Mouse (Mus musculus) limb, embryonic 13.5 days (tissue): ENCODE results near the gene Git1. TPM values are rescaled to one million over a fixed set of nuclear protein-coding genes. Genes with fewer than 3 reads are reported as not detected.

Source experiments
- ATAC-seq: fragments of 200-750 bp; cut with Nextera tagmentation; 2 replicates; pipeline ENCODE4 v1.8.0; 2017; ENCODE audit warnings: low read depth, moderate number of reproducible peaks, moderate TSS enrichment; ENCODE audit not compliant: low FRiP score
- H3K27ac ChIP-seq: fragments of 300-500 bp; sonication (generic); 2 replicates; pipeline ENCODE4 v1.5.1; 2015; ENCODE audit warnings: inconsistent platforms, mild to moderate bottlenecking, moderate library complexity
- H3K27me3 ChIP-seq: fragments of 300-500 bp; sonication (generic); 2 replicates; pipeline ENCODE4 v1.6.1; 2015; ENCODE audit warnings: mild to moderate bottlenecking, inconsistent platforms
- H3K36me3 ChIP-seq: fragments of 300-500 bp; sonication (generic); 2 replicates; pipeline ENCODE4 v1.6.1; 2015; ENCODE audit warnings: inconsistent platforms, mild to moderate bottlenecking, moderate library complexity
- H3K4me1 ChIP-seq: fragments of 300-500 bp; sonication (generic); 2 replicates; pipeline ENCODE4 v1.6.1; 2015; ENCODE audit warnings: inconsistent platforms
- H3K4me2 ChIP-seq: fragments of 300-500 bp; sonication (generic); replicated peaks from 2 replicates; pipeline ENCODE4 v1.6.1; 2015; ENCODE audit warnings: inconsistent platforms, mild to moderate bottlenecking, moderate library complexity
- H3K4me3 ChIP-seq: fragments of 300-500 bp; sonication (generic); 2 replicates; pipeline ENCODE4 v1.5.1; 2015; ENCODE audit warnings: moderate library complexity, mild to moderate bottlenecking, inconsistent platforms
- H3K9ac ChIP-seq: fragments of 300-500 bp; sonication (generic); 2 replicates; pipeline ENCODE4 v1.6.1; 2015; ENCODE audit warnings: mild to moderate bottlenecking, inconsistent platforms
- H3K9me3 ChIP-seq: fragments of 300-500 bp; sonication (generic); 2 replicates; pipeline ENCODE4 v1.6.1; 2016; ENCODE audit warnings: inconsistent platforms
- WGBS: fragments of 180-500 bp; shearing (Covaris S2); methylation state at CpG from one replicate; pipeline ENCODE4 v1.1.7; 2015; 5-methylcytosine and 5-hydroxymethylcytosine counted together
- polyA plus RNA-seq: library from polyadenylated mRNA; unstranded; fragments of >200 nt; fragmentation: Nextera tagmentation; extraction: Ambion mirVana; gene quantifications from 2 replicates; pipeline ENCODE4 v1.2.1, GENCODE M21; 2015

Gene Git1
- polyA plus RNA-seq, 1 experiment from 2014 or later, result 10.9 TPM

- Histone ChIP-seq H3K4me2 (no peak overlapping the region), H3K27me3 (peaks cover 87% of the 10 kb centered on the region), H3K4me3 (no peak overlapping the region), H3K9me3 (no peaks in the 10 kb centered on the region), H3K9ac (no peak overlapping the region), H3K27ac (no peak overlapping the region), H3K4me1 (peaks cover 18% of the 10 kb centered on the region), H3K36me3 (no peaks in the 10 kb centered on the region)
- no peak for ATAC-seq
- 72% methylated on average over 10 of the region's 10 CpGs for WGBS
Observed at GRCm38 (mm10) chr11:77463786-77464185, 29.6 kb upstream of the Git1 start.

- ATAC-seq, result no peak
- Histone ChIP-seq H3K4me3 (no peak overlapping the region), H3K9ac (no peak overlapping the region), H3K9me3 (no peaks in the 10 kb centered on the region), H3K4me2 (no peak overlapping the region), H3K36me3 (no peaks in the 10 kb centered on the region), H3K4me1 (peaks cover 18% of the 10 kb centered on the region), H3K27ac (no peak overlapping the region), H3K27me3 (peaks cover 96% of the 10 kb centered on the region)
- 57% methylated on average over 4 of the region's 4 CpGs for WGBS
Observed at GRCm38 (mm10) chr11:77464684-77465083, 28.7 kb upstream of the Git1 start.

GRCm38 (mm10) chr11:77465111-77465510 is 28.3 kb upstream of the Git1 start:
- Histone ChIP-seq H3K36me3 (no peaks in the 10 kb centered on the region), H3K4me3 (no peak overlapping the region), H3K4me2 (no peak overlapping the region), H3K9me3 (no peaks in the 10 kb centered on the region), H3K27ac (no peak overlapping the region), H3K27me3 (peaks cover 97% of the 10 kb centered on the region), H3K4me1 (peaks cover 18% of the 10 kb centered on the region), H3K9ac (no peak overlapping the region)
- WGBS, result 61% methylated on average over 3 of the region's 3 CpGs
- ATAC-seq, result no peak

- Histone ChIP-seq H3K4me3 (no peak overlapping the region; the same call in 1 of the 2 replicates), H3K4me2 (peak overlapping the region; percentile 38), H3K27me3 (peaks cover 85% of the 10 kb centered on the region), H3K9ac (no peak overlapping the region), H3K27ac (no peak overlapping the region), H3K36me3 (peaks cover 14% of the 10 kb centered on the region), H3K9me3 (no peaks in the 10 kb centered on the region), H3K4me1 (peaks cover 23% of the 10 kb centered on the region)
- ATAC-seq, result no peak
- 34% methylated on average over 9 of the region's 9 CpGs for WGBS
Observed at GRCm38 (mm10) chr11:77466544-77466943, 26.8 kb upstream of the Git1 start.

- H3K27ac ChIP-seq, result no peak overlapping the region
- peaks cover 23% of the 10 kb centered on the region for H3K4me1 ChIP-seq
- H3K27me3 ChIP-seq, result peaks cover 79% of the 10 kb centered on the region
- H3K9me3 ChIP-seq, result no peaks in the 10 kb centered on the region
- peaks cover 20% of the 10 kb centered on the region for H3K36me3 ChIP-seq
- 6% methylated on average over 16 of the region's 25 CpGs for WGBS
- H3K4me2 ChIP-seq, result peak overlapping the region; percentile 38
- 0 out of 2 replicates have a peak overlapping the region, but pooled peaks have one; percentile 12 for H3K4me3 ChIP-seq
- no peak for ATAC-seq
- H3K9ac ChIP-seq, result no peak overlapping the region
Observed at GRCm38 (mm10) chr11:77467157-77467556, 26.2 kb upstream of the Git1 start.

GRCm38 (mm10) chr11:77467784-77468183 is 25.6 kb upstream of the Git1 start:
- 13% methylated on average over 20 of the region's 20 CpGs for WGBS
- peaks cover 72% of the 10 kb centered on the region for H3K27me3 ChIP-seq

GRCm38 (mm10) chr11:77468397-77468796 is 25.0 kb upstream of the Git1 start:
- Histone ChIP-seq H3K36me3 (peaks cover 32% of the 10 kb centered on the region), H3K4me1 (peaks cover 17% of the 10 kb centered on the region), H3K27ac (no peak overlapping the region), H3K9ac (no peak overlapping the region), H3K27me3 (peaks cover 66% of the 10 kb centered on the region), H3K9me3 (no peaks in the 10 kb centered on the region), H3K4me3 (no peak overlapping the region), H3K4me2 (no peak overlapping the region)
- 82% methylated on average over 9 of the region's 9 CpGs for WGBS
- ATAC-seq, result no peak

More at GRCm38 (mm10) chr11:77467784-77468183, 25.6 kb upstream of the Git1 start:
- Histone ChIP-seq H3K9me3 (no peaks in the 10 kb centered on the region), H3K4me3 (peak overlapping the region; percentile 2; the same call in 1 of the 2 replicates), H3K36me3 (peaks cover 26% of the 10 kb centered on the region), H3K4me1 (peaks cover 20% of the 10 kb centered on the region), H3K4me2 (peak overlapping the region; percentile 38; the same call in 1 of the 2 replicates), H3K9ac (no peak overlapping the region), H3K27ac (no peak overlapping the region)
- ATAC-seq, result no peak

GRCm38 (mm10) chr11:77471407-77471806 is 22.0 kb upstream of the Git1 start:
- ATAC-seq, result no peak
- peaks cover 52% of the 10 kb centered on the region for H3K36me3 ChIP-seq
- WGBS, result 69% methylated on average over 29 of the region's 29 CpGs
- no peak overlapping the region for H3K4me3 ChIP-seq
- peaks cover 17% of the 10 kb centered on the region for H3K4me1 ChIP-seq
- no peak overlapping the region for H3K27ac ChIP-seq
- peaks cover 36% of the 10 kb centered on the region for H3K27me3 ChIP-seq
- no peaks in the 10 kb centered on the region for H3K9me3 ChIP-seq
- H3K4me2 ChIP-seq, result no peak overlapping the region
- no peak overlapping the region for H3K9ac ChIP-seq

GRCm38 (mm10) chr11:77472775-77473174 is 20.6 kb upstream of the Git1 start:
- Histone ChIP-seq H3K36me3 (peaks cover 58% of the 10 kb centered on the region), H3K27ac (no peak overlapping the region)
- WGBS, result 93% methylated on average over 16 of the region's 16 CpGs

GRCm38 (mm10) chr11:77476216-77476615 is 17.1 kb upstream of the Git1 start:
- Histone ChIP-seq H3K9me3 (no peaks in the 10 kb centered on the region), H3K27ac (no peak overlapping the region), H3K9ac (no peak overlapping the region), H3K4me3 (no peak overlapping the region), H3K4me2 (no peak overlapping the region), H3K4me1 (no peaks in the 10 kb centered on the region), H3K27me3 (no peaks in the 10 kb centered on the region), H3K36me3 (peaks cover 47% of the 10 kb centered on the region)
- no peak for ATAC-seq
- WGBS, result 95% methylated on average over 14 of the region's 14 CpGs

More at GRCm38 (mm10) chr11:77472775-77473174, 20.6 kb upstream of the Git1 start:
- H3K9ac ChIP-seq, result no peak overlapping the region
- no peak overlapping the region for H3K4me3 ChIP-seq
- H3K27me3 ChIP-seq, result peaks cover 22% of the 10 kb centered on the region
- peaks cover 7% of the 10 kb centered on the region for H3K4me1 ChIP-seq
- no peak overlapping the region for H3K4me2 ChIP-seq
- H3K9me3 ChIP-seq, result no peaks in the 10 kb centered on the region
- no peak for ATAC-seq

GRCm38 (mm10) chr11:77476895-77477294 is 16.5 kb upstream of the Git1 start:
- no peak overlapping the region for H3K4me2 ChIP-seq
- no peaks in the 10 kb centered on the region for H3K9me3 ChIP-seq
- peaks cover 40% of the 10 kb centered on the region for H3K36me3 ChIP-seq
- no peaks in the 10 kb centered on the region for H3K4me1 ChIP-seq
- no peak overlapping the region for H3K27ac ChIP-seq
- H3K27me3 ChIP-seq, result no peaks in the 10 kb centered on the region
- H3K4me3 ChIP-seq, result no peak overlapping the region
- ATAC-seq, result no peak
- whole genome bisulfite sequencing, result 93% methylated on average over 6 of the region's 6 CpGs
- no peak overlapping the region for H3K9ac ChIP-seq

GRCm38 (mm10) chr11:77483043-77483442 is 10.3 kb upstream of the Git1 start:
- no peak overlapping the region for H3K27ac ChIP-seq
- WGBS, result 70% methylated on average over 3 of the region's 3 CpGs
- ATAC-seq, result no peak
- H3K27me3 ChIP-seq, result no peaks in the 10 kb centered on the region
- H3K4me1 ChIP-seq, result peaks cover 42% of the 10 kb centered on the region
- H3K4me2 ChIP-seq, result no peak overlapping the region
- no peak overlapping the region for H3K9ac ChIP-seq
- H3K36me3 ChIP-seq, result no peaks in the 10 kb centered on the region
- H3K4me3 ChIP-seq, result no peak overlapping the region
- no peaks in the 10 kb centered on the region for H3K9me3 ChIP-seq
